Mouse (Mus musculus) myocyte (in vitro differentiated cells): Measurements from ENCODE around the gene Flt3.

Experiments used
- E2F4 ChIP-seq: IDR thresholded peaks from one replicate; pipeline ENCODE4 v1.6.1; 2011; ENCODE audit warnings: mild to moderate bottlenecking, control low read depth, moderate library complexity; ENCODE audit not compliant: insufficient read depth
- MAX ChIP-seq: IDR thresholded peaks from one replicate; pipeline ENCODE4 v1.6.1; 2011; ENCODE audit warnings: low read depth, mild to moderate bottlenecking, control low read depth
- POLR2A ChIP-seq: IDR thresholded peaks from one replicate; pipeline ENCODE4 v1.6.1; 2011; ENCODE audit warnings: low read depth, mild to moderate bottlenecking, control low read depth, moderate library complexity; ENCODE audit not compliant: insufficient read length
- POLR2AphosphoS2 ChIP-seq: IDR thresholded peaks from one replicate; pipeline ENCODE4 v1.6.1; 2011; ENCODE audit warnings: low read depth, control low read depth; ENCODE audit not compliant: insufficient read length
- TCF12 ChIP-seq: IDR thresholded peaks from one replicate; pipeline ENCODE4 v1.6.1; 2011; ENCODE audit warnings: mild to moderate bottlenecking, control low read depth; ENCODE audit not compliant: poor library complexity, insufficient read depth, severe bottlenecking

DNA sequence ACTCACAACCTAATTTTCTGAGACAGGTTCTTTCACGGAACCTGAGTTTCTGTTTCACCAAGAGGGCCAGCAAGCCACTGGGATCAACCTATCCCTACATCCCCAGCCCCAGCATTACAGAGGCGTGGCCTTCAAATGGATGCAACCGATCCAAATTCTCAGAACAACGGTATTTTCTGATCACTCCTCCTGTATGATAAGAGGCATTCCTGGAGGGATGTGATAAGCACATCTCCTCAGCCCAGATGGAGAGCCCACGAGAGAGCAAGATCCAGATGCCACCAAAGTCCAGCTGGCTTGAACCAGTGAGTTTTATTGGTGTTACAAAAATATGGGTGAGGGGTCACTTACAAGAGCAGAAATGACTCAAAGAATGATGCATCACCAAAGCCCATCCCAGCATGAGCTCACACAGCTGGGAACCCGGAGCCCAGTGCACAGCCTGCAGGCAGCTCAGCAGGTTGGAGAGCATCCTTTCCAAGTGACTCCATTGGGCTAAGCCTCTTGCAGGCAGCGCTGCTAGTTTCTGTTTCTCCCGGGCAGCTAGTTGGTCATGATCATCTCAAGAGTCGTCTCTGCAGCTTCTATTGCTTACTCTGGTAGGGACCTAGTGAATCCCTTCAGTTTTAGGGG lies 11.8 kb downstream of the Flt3 start:
- TF ChIP-seq POLR2A (no peak), MAX (no peak), POLR2AphosphoS2 (no peak), E2F4 (no peak), TCF12 (no peak)
